Mouse (Mus musculus) heart, embryonic 15.5 days (tissue): Measurements from ENCODE around the gene Rtl10. TPM values are rescaled to one million over a fixed set of nuclear protein-coding genes. Genes with fewer than 3 reads are reported as not detected.

ENCODE experiments used
- polyA plus RNA-seq: library from polyadenylated mRNA; unstranded; fragments of >200 nt; fragmentation: Nextera tagmentation; extraction: Ambion mirVana; gene quantifications from 2 replicates; pipeline ENCODE4 v1.2.1, GENCODE M21; 2015

Gene Rtl10
- polyA plus RNA-seq, 1 experiment from 2014 or later = 1.8 TPM

Other genes starting within 250 kb of the Rtl10 start
- gene Gm49776, start 240.6 kb upstream of the Rtl10 start, polyA plus RNA-seq = 1.2 and 2.4 TPM in 2 replicates
- gene Dgcr8, start 209.7 kb upstream of the Rtl10 start, polyA plus RNA-seq = 15.8 and 19.6 TPM in 2 replicates
- 61.4 and 61.5 TPM in 2 replicates for gene Tango2, start 150.8 kb upstream of the Rtl10 start, polyA plus RNA-seq
- 28.4 and 40.0 TPM in 2 replicates for gene Arvcf, start 150.7 kb upstream of the Rtl10 start, polyA plus RNA-seq
- 35.3 and 37.7 TPM in 2 replicates for gene Txnrd2, start 72.5 kb upstream of the Rtl10 start, polyA plus RNA-seq
- gene Comt, start 72.0 kb upstream of the Rtl10 start, polyA plus RNA-seq = 113 and 129 TPM in 2 replicates
- 9.3 and 11.2 TPM in 2 replicates for gene Gnb1l, start 188 bp upstream of the Rtl10 start, polyA plus RNA-seq
- 0.66 and 1.5 TPM in 2 replicates for gene Tbx1, start 91.8 kb downstream of the Rtl10 start, polyA plus RNA-seq
- 3.7 and 3.8 TPM in 2 replicates for gene Gp1bb, start 123.5 kb downstream of the Rtl10 start, polyA plus RNA-seq
- gene Gm49601, start 127.5 kb downstream of the Rtl10 start, polyA plus RNA-seq = 0.94 and 1.4 TPM in 2 replicates
- gene Sept5, start 131.1 kb downstream of the Rtl10 start, polyA plus RNA-seq = 8.1 and 14.8 TPM in 2 replicates